Mouse (Mus musculus): ENCODE data around the gene Btbd35f15. TPM values are rescaled to one million over a fixed set of nuclear protein-coding genes. Genes with fewer than 3 reads are reported as not detected.
"Not testable (repeated sequence)": the region's sequence is repeated elsewhere in the genome, so short reads cannot be mapped to it uniquely, and the experiment has no call there.

The Btbd35f15 gene
- polyA plus RNA-seq (2014; fragmentation: Nextera tagmentation; extraction: Ambion mirVana) = not detected in 2 replicates

GRCm38 (mm10) chrX:33577214-33577613, at the start of gene Btbd35f15:
Gene Btbd35f15, minus strand, starts transcription at chrX:33577314.
- no CpG with 5 or more reads among the region's 3 CpGs for WGBS

More at GRCm38 (mm10) chrX:33577214-33577613, at the start of gene Btbd35f15:
- not testable (repeated sequence) for ATAC-seq (replicated peaks; ENCODE audit: insufficient number of reproducible peaks, low FRiP score, low TSS enrichment, low read depth); H3K4me3 ChIP-seq (ENCODE audit: low read depth, low read length); H3K9me3 ChIP-seq (replicated peaks; ENCODE audit: control insufficient read depth, low read length); H3K4me1 ChIP-seq (ENCODE audit: control insufficient read depth, insufficient read depth, low read length); H3K4me2 ChIP-seq (ENCODE audit: low read depth, low read length); H3K27ac ChIP-seq (replicated peaks; ENCODE audit: low read depth, low read length); H3K9ac ChIP-seq (replicated peaks; ENCODE audit: low read length); H3K36me3 ChIP-seq (replicated peaks; ENCODE audit: control insufficient read depth, insufficient read depth, low read depth, low read length); H3K27me3 ChIP-seq (ENCODE audit: control insufficient read depth, insufficient read depth, low read length); DNase-seq (ENCODE audit: low spot score)

Other genes starting within 250 kb of the Btbd35f15 start
- not detected in 2 replicates for gene Btbd35f13, start 79.9 kb upstream of the Btbd35f15 start, polyA plus RNA-seq (2014; fragmentation: Nextera tagmentation; extraction: Ambion mirVana)
- not detected in 2 replicates for gene Btbd35f14, start 125.0 kb upstream of the Btbd35f15 start, polyA plus RNA-seq (2014; fragmentation: Nextera tagmentation; extraction: Ambion mirVana)